Mouse (Mus musculus): ENCODE measurements around the gene Batf2.

DNA sequence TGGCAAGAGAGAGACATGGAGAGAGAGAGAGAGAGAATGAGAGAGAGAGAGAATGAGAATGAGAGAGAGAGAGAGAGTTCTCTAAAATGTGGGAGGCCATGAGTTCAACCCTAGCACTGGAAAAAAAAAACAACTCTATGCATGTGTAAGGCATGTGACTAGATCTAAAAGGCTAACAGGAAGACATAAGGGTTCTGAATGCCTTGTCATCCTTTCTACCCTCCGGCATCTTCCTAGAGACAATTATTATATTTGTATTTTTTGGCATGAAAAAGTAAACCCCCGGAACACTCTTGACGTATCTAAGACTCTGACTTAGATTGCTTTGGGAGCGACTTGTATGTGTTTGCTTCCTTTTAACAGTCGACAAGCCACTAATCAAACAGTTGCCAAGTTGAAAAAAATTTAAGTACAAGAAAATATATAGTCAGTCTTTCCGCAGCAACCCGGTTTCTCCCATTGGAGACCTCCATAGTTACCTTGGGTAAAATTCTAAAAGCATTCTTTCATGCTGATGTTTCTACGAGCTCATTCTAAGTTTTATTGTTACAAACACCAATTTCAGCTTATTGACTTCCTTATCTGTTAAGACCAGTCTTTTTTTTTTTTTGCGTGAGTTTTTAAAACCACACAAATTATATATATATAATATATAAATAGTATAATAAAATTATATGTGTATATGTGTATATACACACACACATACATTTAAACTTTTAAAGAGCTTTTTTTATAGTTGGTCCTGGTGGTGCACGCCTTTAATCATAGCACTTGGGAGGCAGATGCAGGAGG is 13.8 kb upstream of the Batf2 start:
- TF ChIP-seq TCF12 (IDR thresholded peaks at IDR 0.05; ENCODE audit: insufficient read depth, poor library complexity, severe bottlenecking): no peak
- no peak for TF ChIP-seq POLR2A (IDR thresholded peaks at IDR 0.05; ENCODE audit: insufficient read length, low read depth)
- TF ChIP-seq E2F4 (IDR thresholded peaks at IDR 0.05; ENCODE audit: insufficient read depth): no peak
- no peak for TF ChIP-seq MYOG (IDR thresholded peaks at IDR 0.05; ENCODE audit: control insufficient read depth in 1 of 3, insufficient read depth in 1 of 3, insufficient read length in 2 of 3, low read depth in 2 of 3)
- no peak for TF ChIP-seq POLR2AphosphoS2 (IDR thresholded peaks at IDR 0.05; ENCODE audit: insufficient read length, low read depth)
- TF ChIP-seq USF1 (IDR thresholded peaks at IDR 0.05; ENCODE audit: low read depth): no peak
- TF ChIP-seq MAX (IDR thresholded peaks at IDR 0.05; ENCODE audit: low read depth): no peak
